Mouse (Mus musculus): Measurements from ENCODE around the gene Dcst1.

DNA sequence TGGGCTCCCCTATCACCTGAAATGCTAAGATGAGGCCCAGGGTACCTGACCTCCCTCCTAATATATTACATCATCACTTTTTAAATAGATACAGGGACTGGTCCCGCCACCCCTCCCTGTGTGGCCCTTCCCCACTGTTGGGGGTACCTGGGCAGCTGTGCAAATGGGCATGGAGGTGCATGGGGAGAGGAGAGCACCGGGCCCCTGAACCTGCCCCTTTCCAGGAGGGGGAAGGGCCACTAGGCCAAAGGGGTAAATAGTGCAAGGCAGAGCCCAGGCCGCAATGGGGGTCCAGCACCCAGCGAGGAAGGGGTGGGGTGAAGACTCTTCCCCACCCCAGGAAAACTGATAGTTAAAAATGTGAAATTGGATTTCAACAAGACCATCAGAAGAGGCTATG, 12.8 kb upstream of the Dcst1 start:
- TF ChIP-seq EP300 (IDR thresholded peaks at IDR 0.05; ENCODE audit: low read depth), result no peak
- TF ChIP-seq CTCF (IDR thresholded peaks at IDR 0.05; ENCODE audit: low read depth), result no peak
